Mouse (Mus musculus) ovary, postnatal 36 days (tissue): ENCODE measurements around the gene Ddah2.
A peak's percentile ranks its signal among the peaks of the same experiment; 100 is the strongest.

ENCODE experiments used
- DNase-seq: peaks from one replicate; pipeline ENCODE4 v3.0.0; 2022; ENCODE audit warnings: low spot score, mixed read lengths

The Ddah2 gene

GRCm38 (mm10) chr17:35058911-35059892 lies at the start of gene Ddah2:
Gene Ddah2, plus strand, starts transcription at chr17:35059035.
- peak; percentile 88 for DNase-seq

- no peak for DNase-seq
These were observed 49.2 kb upstream of the Ddah2 start for GRCm38 (mm10) chr17:35009586-35009985.

GRCm38 (mm10) chr17:35011440-35011839 lies 47.4 kb upstream of the Ddah2 start:
- DNase-seq: no peak

GRCm38 (mm10) chr17:35012430-35012829 lies 46.4 kb upstream of the Ddah2 start:
- no peak for DNase-seq

- no peak for DNase-seq
These were observed 45.6 kb upstream of the Ddah2 start for GRCm38 (mm10) chr17:35013221-35013620.

- no peak for DNase-seq
These were observed 43.5 kb upstream of the Ddah2 start for GRCm38 (mm10) chr17:35015296-35015695.

GRCm38 (mm10) chr17:35016376-35016775 lies 42.5 kb upstream of the Ddah2 start, which contains the start of gene Vwa7:
Gene Vwa7, plus strand, starts transcription at chr17:35016579.
- DNase-seq: no peak

- DNase-seq: no peak
These were observed 41.8 kb upstream of the Ddah2 start for GRCm38 (mm10) chr17:35016791-35017705.

- DNase-seq: no peak
These were observed 41.2 kb upstream of the Ddah2 start for GRCm38 (mm10) chr17:35017706-35018030.

GRCm38 (mm10) chr17:35018171-35018570 lies 40.7 kb upstream of the Ddah2 start:
- DNase-seq: no peak

- no peak for DNase-seq
These were observed 38.9 kb upstream of the Ddah2 start for GRCm38 (mm10) chr17:35019894-35020293.

- DNase-seq: no peak
These were observed 38.3 kb upstream of the Ddah2 start for GRCm38 (mm10) chr17:35020551-35020950.

- peak; percentile 87 for DNase-seq
These were observed 37.5 kb upstream of the Ddah2 start for GRCm38 (mm10) chr17:35021163-35021808.

GRCm38 (mm10) chr17:35021842-35022477 lies 36.9 kb upstream of the Ddah2 start:
- no peak for DNase-seq

GRCm38 (mm10) chr17:35022541-35023060 lies 36.2 kb upstream of the Ddah2 start:
- no peak for DNase-seq

GRCm38 (mm10) chr17:35023221-35023620 lies 35.6 kb upstream of the Ddah2 start:
- no peak for DNase-seq

- DNase-seq: no peak
These were observed 35.1 kb upstream of the Ddah2 start for GRCm38 (mm10) chr17:35023756-35024155.

- DNase-seq: no peak
These were observed 34.6 kb upstream of the Ddah2 start for GRCm38 (mm10) chr17:35024261-35024660.

- DNase-seq: no peak
These were observed 33.9 kb upstream of the Ddah2 start for GRCm38 (mm10) chr17:35024691-35025488.

GRCm38 (mm10) chr17:35026206-35026605 lies 32.6 kb upstream of the Ddah2 start:
- no peak for DNase-seq
